Mouse (Mus musculus) brain, embryonic 14.5 days (tissue): ENCODE measurements at regions not wholly inside any gene's neighbourhood (a gene's known extent, or its start where the extent isn't known, plus 50 kb on each side); places are given as distances from the start of the nearest gene placed in this dataset.

Experiments used
- CTCF ChIP-seq: fragments of 200-500 bp; IDR thresholded peaks from 2 replicates; pipeline ENCODE4 v1.5.1; 2012; ENCODE audit warnings: inconsistent platforms, mild to moderate bottlenecking, moderate library complexity, borderline replicate concordance; ENCODE audit not compliant: insufficient read depth, insufficient read length; ENCODE audit errors: extremely low read depth
- POLR2A ChIP-seq: fragments of 200-500 bp; IDR thresholded peaks from 2 replicates; pipeline ENCODE4 v1.6.1; 2012; ENCODE audit warnings: mild to moderate bottlenecking, inconsistent platforms, borderline replicate concordance; ENCODE audit not compliant: poor library complexity, insufficient read depth, insufficient read length, severe bottlenecking; ENCODE audit errors: extremely low read depth

- TF ChIP-seq CTCF = no peak
- no peak for TF ChIP-seq POLR2A
Observed at GRCm38 (mm10) chr8:26669541-26669940, 307.6 kb upstream of the Zfp703 start.
